In genomic region chr7:90145897-90146296, GRCm38 (mm10) we compare ENCODE assay signal across 11 mouse cellular contexts. TPM values are rescaled to one million over a fixed set of nuclear protein-coding genes. Genes with fewer than 3 reads are reported as not detected.
DNase-seq lines count a peak whose midpoint lies in the region; ATAC-seq and TF ChIP-seq lines count a peak whose summit lies in the region.
"Had no signal": no experiment of that assay in that cellular context is flagged by ENCODE, and none has a peak within 500 bp of the region (broad histone marks: within the 10 kb centered on the region; RNA-seq: fewer than 3 reads in every experiment).

No protein-coding gene starts in this region.

- no peaks in the 10 kb centered on the region for H3K36me3 ChIP-seq in lung, embryonic 16.5 days (ENCODE audit: control insufficient read depth, insufficient read depth, low read length)
- no peaks in the 10 kb centered on the region for H3K36me3 ChIP-seq in stomach, embryonic 14.5 days (ENCODE audit: control insufficient read depth, insufficient read depth, low read length)
- H3K36me3 ChIP-seq in forebrain, embryonic 11.5 days (ENCODE audit: control insufficient read depth, insufficient read depth, low read length) = no peaks in the 10 kb centered on the region
- H3K36me3 ChIP-seq: hindbrain, embryonic 13.5 days had no signal

- H3K27ac ChIP-seq in lung, embryonic 16.5 days (ENCODE audit: low read length) = peak overlapping the region; percentile 12; the same call in 1 of the 2 replicates
- no peak overlapping the region for H3K27ac ChIP-seq in stomach, embryonic 14.5 days (ENCODE audit: low read length)
- no peak overlapping the region for H3K27ac ChIP-seq in forebrain, embryonic 11.5 days (ENCODE audit: low read depth, low read length)
- H3K27ac ChIP-seq: hindbrain, embryonic 13.5 days; macrophage had no signal

- H3K4me2 ChIP-seq in lung, embryonic 16.5 days (ENCODE audit: low read depth, low read length) = no peak overlapping the region
- H3K4me2 ChIP-seq in stomach, embryonic 14.5 days (replicated peaks; ENCODE audit: low read depth, low read length) = peak overlapping the region; percentile 13
- H3K4me2 ChIP-seq in forebrain, embryonic 11.5 days (ENCODE audit: low read depth, low read length, severe bottlenecking) = no peak overlapping the region
- H3K4me2 ChIP-seq: hindbrain, embryonic 13.5 days had no signal

- H3K27me3 ChIP-seq in lung, embryonic 16.5 days (ENCODE audit: control insufficient read depth, insufficient read depth, low read depth, low read length) = no peaks in the 10 kb centered on the region
- no peaks in the 10 kb centered on the region for H3K27me3 ChIP-seq in stomach, embryonic 14.5 days (ENCODE audit: control insufficient read depth, insufficient read depth, low read length)
- H3K27me3 ChIP-seq in forebrain, embryonic 11.5 days (ENCODE audit: control insufficient read depth, insufficient read depth, low read length) = no peaks in the 10 kb centered on the region
- H3K27me3 ChIP-seq: hindbrain, embryonic 13.5 days had no signal

- no peak for DNase-seq in cerebellum, adult 9-11 months
- no peak for DNase-seq in lung, adult 2 months
- peak; percentile 71 for DNase-seq in kidney, adult 9 months
- DNase-seq in frontal cortex, postnatal 25 days (ENCODE audit: low spot score in 2 of 2) = no peak
- no peak for DNase-seq in forebrain, embryonic 11.5 days (ENCODE audit: low spot score)
- DNase-seq: thymus, adult 2 months had no signal

- peak; percentile 70; the same call in 1 of the 2 replicates for ATAC-seq in cerebellum, adult (ENCODE audit: insufficient number of reproducible peaks, low FRiP score, low TSS enrichment)
- ATAC-seq in lung, embryonic 16.5 days (ENCODE audit: low read depth) = no peak
- no peak for ATAC-seq in stomach, embryonic 14.5 days (ENCODE audit: insufficient number of reproducible peaks, insufficient read depth, low FRiP score, low read depth)
- ATAC-seq in forebrain, embryonic 11.5 days (replicated peaks; ENCODE audit: low FRiP score) = no peak

- 38% methylated on average over 4 of the region's 4 CpGs for WGBS in lung, embryonic 16.5 days
- whole genome bisulfite sequencing in lung, adult 2 months = 13% methylated on average over 4 of the region's 4 CpGs
- 41% methylated on average over 4 of the region's 4 CpGs for WGBS in stomach, embryonic 14.5 days
- WGBS in forebrain, embryonic 11.5 days = 75% methylated on average over 4 of the region's 4 CpGs

- TF ChIP-seq CTCF in lung, adult 2 months (IDR thresholded peaks at IDR 0.05; ENCODE audit: insufficient read depth, low read length) = no peak

- no peak overlapping the region for H3K4me3 ChIP-seq in lung, embryonic 16.5 days (ENCODE audit: low read length)
- no peak overlapping the region for H3K4me3 ChIP-seq in lung, adult 2 months (replicated peaks; ENCODE audit: extremely low read depth, low read depth, low read length)
- no peak overlapping the region for H3K4me3 ChIP-seq in stomach, embryonic 14.5 days (ENCODE audit: low read depth, low read length)
- no peak overlapping the region for H3K4me3 ChIP-seq in forebrain, embryonic 11.5 days (ENCODE audit: low read depth, low read length)
- H3K4me3 ChIP-seq: hindbrain, embryonic 13.5 days had no signal

- no peak overlapping the region for H3K9ac ChIP-seq in lung, embryonic 16.5 days (ENCODE audit: low read length)
- H3K9ac ChIP-seq in stomach, embryonic 14.5 days (replicated peaks; ENCODE audit: low read depth, low read length) = no peak overlapping the region
- H3K9ac ChIP-seq in forebrain, embryonic 11.5 days (ENCODE audit: low read length) = no peak overlapping the region
- H3K9ac ChIP-seq: hindbrain, embryonic 13.5 days had no signal

- H3K9me3 ChIP-seq in lung, embryonic 16.5 days (ENCODE audit: control insufficient read depth, low read length) = no peaks in the 10 kb centered on the region
- H3K9me3 ChIP-seq in stomach, embryonic 14.5 days (ENCODE audit: control insufficient read depth, low read depth, low read length) = no peaks in the 10 kb centered on the region
- H3K9me3 ChIP-seq in forebrain, embryonic 11.5 days (ENCODE audit: control insufficient read depth, low read length) = no peaks in the 10 kb centered on the region
- H3K9me3 ChIP-seq: hindbrain, embryonic 13.5 days had no signal

- TF ChIP-seq POLR2A in lung, adult 2 months (IDR thresholded peaks at IDR 0.05; ENCODE audit: borderline replicate concordance, extremely low read depth, low read depth, low read length) = no peak

- H3K4me1 ChIP-seq in lung, embryonic 16.5 days (replicated peaks; ENCODE audit: control insufficient read depth, insufficient read depth, low read length) = peaks cover 38% of the 10 kb centered on the region
- H3K4me1 ChIP-seq in lung, adult 2 months (ENCODE audit: control insufficient read depth, insufficient read depth, low read length) = peaks cover 43% of the 10 kb centered on the region
- H3K4me1 ChIP-seq in stomach, embryonic 14.5 days (ENCODE audit: control insufficient read depth, insufficient read depth, low read length) = peaks cover 24% of the 10 kb centered on the region
- H3K4me1 ChIP-seq in forebrain, embryonic 11.5 days (replicated peaks; ENCODE audit: control insufficient read depth, insufficient read depth, low read length) = no peaks in the 10 kb centered on the region

RNA-seq across cellular contexts. Expression of gene Picalm, which starts 15.9 kb away (rescaled TPM):
- polyA plus RNA-seq in lung, embryonic 16.5 days (2015; fragmentation: Nextera tagmentation; extraction: Ambion mirVana) = 46.0 and 49.7 TPM in 2 replicates
- 52.4 and 74.5 TPM in 2 replicates for polyA plus RNA-seq in lung, adult 2 months (2012; rRNA removed)
- polyA plus RNA-seq in stomach, embryonic 14.5 days (2014; fragmentation: Nextera tagmentation; extraction: Ambion mirVana) = 74.5 and 77.1 TPM in 2 replicates
- polyA plus RNA-seq in forebrain, embryonic 11.5 days (2014; fragmentation: Nextera tagmentation; extraction: Ambion mirVana) = 33.6 and 36.7 TPM in 2 replicates
